Mouse (Mus musculus): ENCODE results near the gene Stard3. TPM values are rescaled to one million over a fixed set of nuclear protein-coding genes. Genes with fewer than 3 reads are reported as not detected.

The Stard3 gene
- polyA plus RNA-seq (2014; fragmentation: Nextera tagmentation; extraction: Ambion mirVana): 39.7 and 41.5 TPM in 2 replicates

GRCm38 (mm10) chr11:98358161-98359083 lies at the start of gene Stard3:
TSS of gene Stard3 (plus strand) at chr11:98358368.
- peak within 1 kb of the TSS; percentile 77 for H3K4me3 ChIP-seq (ENCODE audit: low read depth, low read length)
- WGBS: 1% methylated on average over 58 of the region's 60 CpGs
- H3K27ac ChIP-seq (ENCODE audit: low read depth, low read length): peak within 1 kb of the TSS; percentile 71
- peaks cover 6% of the 10 kb centered on the region; the same call in 1 of the 2 replicates for H3K27me3 ChIP-seq (ENCODE audit: control insufficient read depth, insufficient read depth, low read length)
- H3K9ac ChIP-seq (ENCODE audit: low read length): peak within 1 kb of the TSS; percentile 81
- peaks cover 33% of the 10 kb centered on the region for H3K4me1 ChIP-seq (ENCODE audit: control insufficient read depth, insufficient read depth, low read length)
- DNase-seq (ENCODE audit: low spot score, missing footprints) (peak; percentile 99), ATAC-seq (ENCODE audit: low FRiP score) (peak; percentile 88)
- no peaks in the 10 kb centered on the region for H3K36me3 ChIP-seq (ENCODE audit: control insufficient read depth, insufficient read depth, low read length)
- H3K4me2 ChIP-seq: peak within 1 kb of the TSS; percentile 85
- H3K9me3 ChIP-seq (ENCODE audit: control insufficient read depth, low read length): no peaks in the 10 kb centered on the region

DNA sequence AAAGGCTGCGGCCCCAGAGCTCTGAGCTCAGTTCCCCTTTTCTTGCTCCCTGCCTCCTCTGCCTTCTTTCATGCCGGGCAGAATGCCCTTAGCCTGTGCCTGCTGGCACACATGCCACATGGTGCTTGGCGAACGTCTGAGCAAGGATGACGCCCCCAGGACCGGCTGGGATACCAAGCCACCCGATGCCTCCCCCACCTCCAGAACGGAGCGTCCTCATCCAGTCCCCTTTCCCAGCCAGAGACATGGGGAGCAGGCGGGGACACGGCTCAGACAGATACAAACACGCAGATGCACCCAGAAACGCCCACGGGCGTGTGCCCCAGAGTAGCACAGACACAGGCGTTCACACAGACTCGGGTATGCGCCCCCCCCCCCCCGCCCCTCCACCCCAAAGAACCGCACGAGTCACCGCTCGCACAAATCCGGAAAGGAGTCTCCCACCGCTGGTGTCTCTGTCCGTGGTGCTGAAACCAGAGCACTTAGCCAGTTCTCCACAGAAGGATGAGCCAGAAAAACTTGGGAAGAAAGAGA lies 44.3 kb upstream of the Stard3 start:
- no peaks in the 10 kb centered on the region for H3K9me3 ChIP-seq (ENCODE audit: control insufficient read depth, low read length)
- 1% methylated on average over 26 of the region's 26 CpGs for WGBS
- H3K27ac ChIP-seq (ENCODE audit: low read depth, low read length): no peak overlapping the region
- H3K4me2 ChIP-seq: no peak overlapping the region
- ATAC-seq (ENCODE audit: low FRiP score): no peak
- peaks cover 51% of the 10 kb centered on the region for H3K27me3 ChIP-seq (ENCODE audit: control insufficient read depth, insufficient read depth, low read length)
- peak; percentile 92 for DNase-seq (ENCODE audit: low spot score, missing footprints)
- no peaks in the 10 kb centered on the region for H3K36me3 ChIP-seq (ENCODE audit: control insufficient read depth, insufficient read depth, low read length)
- H3K9ac ChIP-seq (ENCODE audit: low read length): no peak overlapping the region
- no peak overlapping the region for H3K4me3 ChIP-seq (ENCODE audit: low read depth, low read length)
- peaks cover 2% of the 10 kb centered on the region; the same call in 1 of the 2 replicates for H3K4me1 ChIP-seq (ENCODE audit: control insufficient read depth, insufficient read depth, low read length)

DNA sequence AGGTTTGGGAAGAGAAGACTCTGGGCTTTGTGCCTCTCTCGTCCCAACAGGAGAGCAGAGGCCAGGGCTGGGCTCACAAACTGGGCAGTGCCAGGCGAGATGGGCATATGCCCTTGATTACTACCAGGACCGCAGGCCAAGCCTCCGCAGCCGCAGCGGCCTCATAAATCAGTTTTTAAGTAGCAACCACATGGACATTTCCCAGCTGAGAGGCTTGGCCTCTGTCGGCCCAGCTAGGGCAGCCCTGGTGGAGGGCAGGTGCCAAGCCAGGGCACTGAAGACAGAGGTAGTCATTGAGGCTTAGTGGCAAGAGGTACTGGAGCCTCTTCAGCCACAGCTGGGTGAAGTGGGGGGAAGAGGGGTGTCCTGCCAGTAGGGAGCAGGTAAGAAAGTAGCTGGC lies 40.7 kb upstream of the Stard3 start:
- H3K4me3 ChIP-seq (ENCODE audit: low read depth, low read length): no peak overlapping the region
- H3K4me2 ChIP-seq: no peak overlapping the region
- peaks cover 2% of the 10 kb centered on the region; the same call in 1 of the 2 replicates for H3K4me1 ChIP-seq (ENCODE audit: control insufficient read depth, insufficient read depth, low read length)
- H3K9ac ChIP-seq (ENCODE audit: low read length): no peak overlapping the region
- peaks cover 86% of the 10 kb centered on the region for H3K27me3 ChIP-seq (ENCODE audit: control insufficient read depth, insufficient read depth, low read length)
- no peak overlapping the region for H3K27ac ChIP-seq (ENCODE audit: low read depth, low read length)
- ATAC-seq (ENCODE audit: low FRiP score) (no peak), DNase-seq (ENCODE audit: low spot score, missing footprints) (peak; percentile 76)
- 2% methylated on average over 7 of the region's 7 CpGs for WGBS
- no peaks in the 10 kb centered on the region for H3K36me3 ChIP-seq (ENCODE audit: control insufficient read depth, insufficient read depth, low read length)
- no peaks in the 10 kb centered on the region for H3K9me3 ChIP-seq (ENCODE audit: control insufficient read depth, low read length)

DNA sequence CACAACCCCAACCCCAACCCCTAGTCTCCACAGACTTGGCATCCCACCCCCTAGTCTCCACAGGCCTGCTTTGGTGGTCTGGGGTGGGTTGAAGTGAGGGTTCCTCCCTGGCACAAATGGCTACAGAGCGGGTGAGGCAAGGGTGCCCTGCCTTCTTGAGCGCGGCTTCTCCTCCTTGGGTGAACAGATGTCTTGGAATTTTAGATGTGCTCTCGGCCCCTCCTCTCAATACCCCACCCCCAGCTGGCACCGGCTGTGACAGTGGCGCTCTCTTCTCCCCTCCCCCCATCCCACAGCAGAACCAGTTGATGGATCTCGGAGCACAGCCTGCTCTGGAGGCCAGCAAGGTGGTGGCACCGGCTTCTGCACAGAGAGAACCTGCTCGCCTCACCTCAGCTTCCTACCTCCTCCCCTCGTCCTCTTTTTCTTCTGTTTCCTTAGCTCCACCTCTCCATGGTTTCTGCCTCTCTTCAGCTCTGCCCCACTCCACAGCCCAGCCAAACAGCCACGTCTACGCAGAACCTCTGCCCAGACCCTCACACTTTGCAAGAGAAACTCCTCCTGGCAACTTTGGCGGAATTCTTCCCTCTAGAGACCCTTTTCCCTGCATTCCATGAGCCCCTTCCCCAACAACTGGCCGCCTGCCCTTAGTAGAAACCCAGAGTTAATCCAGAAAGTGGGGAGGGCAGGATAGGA lies 39.6 kb upstream of the Stard3 start:
- peak; percentile 85 for DNase-seq (ENCODE audit: low spot score, missing footprints)
- Histone ChIP-seq H3K36me3 (ENCODE audit: control insufficient read depth, insufficient read depth, low read length) (no peaks in the 10 kb centered on the region), H3K27me3 (ENCODE audit: control insufficient read depth, insufficient read depth, low read length) (peaks cover 91% of the 10 kb centered on the region), H3K4me2 (no peak overlapping the region), H3K9me3 (ENCODE audit: control insufficient read depth, low read length) (no peaks in the 10 kb centered on the region), H3K4me3 (ENCODE audit: low read depth, low read length) (no peak overlapping the region), H3K27ac (ENCODE audit: low read depth, low read length) (no peak overlapping the region), H3K4me1 (ENCODE audit: control insufficient read depth, insufficient read depth, low read length) (peaks cover 2% of the 10 kb centered on the region; the same call in 1 of the 2 replicates), H3K9ac (ENCODE audit: low read length) (no peak overlapping the region)
- 2% methylated on average over 14 of the region's 14 CpGs for WGBS
- no peak for ATAC-seq (ENCODE audit: low FRiP score)

DNA sequence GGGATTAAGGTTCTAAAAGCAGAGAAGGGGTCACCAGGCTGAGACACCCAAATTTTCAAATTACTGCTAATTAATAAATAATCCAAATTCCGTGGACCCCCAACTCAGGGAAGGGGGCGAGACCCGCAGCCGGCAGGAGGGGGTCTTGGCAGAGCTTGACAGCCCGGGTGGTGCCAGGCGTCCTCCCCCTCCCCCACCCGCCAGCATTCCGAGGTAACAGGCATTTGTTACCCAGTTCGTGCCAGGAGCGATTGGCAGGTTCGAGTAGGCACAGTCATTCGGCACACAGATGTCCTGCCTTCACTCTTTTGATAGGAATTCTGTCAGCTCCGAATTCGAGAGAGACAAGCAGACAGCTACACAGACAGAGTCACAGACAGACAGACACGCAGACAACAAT lies 39.0 kb upstream of the Stard3 start:
- H3K36me3 ChIP-seq (ENCODE audit: control insufficient read depth, insufficient read depth, low read length): no peaks in the 10 kb centered on the region
- H3K9me3 ChIP-seq (ENCODE audit: control insufficient read depth, low read length): no peaks in the 10 kb centered on the region
- peaks cover 91% of the 10 kb centered on the region for H3K27me3 ChIP-seq (ENCODE audit: control insufficient read depth, insufficient read depth, low read length)
- 3% methylated on average over 15 of the region's 15 CpGs for WGBS
- no peak overlapping the region for H3K9ac ChIP-seq (ENCODE audit: low read length)
- no peak overlapping the region for H3K4me3 ChIP-seq (ENCODE audit: low read depth, low read length)
- DNase-seq (ENCODE audit: low spot score, missing footprints) (no peak), ATAC-seq (ENCODE audit: low FRiP score) (no peak)
- H3K4me1 ChIP-seq (ENCODE audit: control insufficient read depth, insufficient read depth, low read length): no peaks in the 10 kb centered on the region
- no peak overlapping the region for H3K4me2 ChIP-seq
- H3K27ac ChIP-seq (ENCODE audit: low read depth, low read length): no peak overlapping the region

DNA sequence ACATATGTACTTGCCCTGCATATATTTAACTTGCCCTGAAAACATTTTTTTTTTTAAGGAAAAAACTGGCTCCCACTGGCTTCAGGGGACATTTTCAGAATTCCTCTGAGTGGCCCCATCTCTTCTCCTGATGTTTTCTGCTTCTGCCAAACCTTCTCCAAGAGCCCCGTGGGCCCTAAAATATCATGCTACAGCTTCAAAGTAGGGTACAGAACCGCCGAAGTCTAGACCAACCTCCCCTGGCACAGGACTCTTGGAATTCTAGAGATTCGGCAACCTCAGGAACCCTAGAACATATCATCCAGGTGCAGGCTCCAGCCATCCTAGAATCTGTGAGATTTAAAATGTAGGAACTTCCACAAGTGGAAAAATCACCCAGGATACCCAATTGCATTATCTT lies 38.6 kb upstream of the Stard3 start:
- Histone ChIP-seq H3K4me1 (ENCODE audit: control insufficient read depth, insufficient read depth, low read length) (no peaks in the 10 kb centered on the region), H3K36me3 (ENCODE audit: control insufficient read depth, insufficient read depth, low read length) (no peaks in the 10 kb centered on the region), H3K27ac (ENCODE audit: low read depth, low read length) (no peak overlapping the region), H3K27me3 (ENCODE audit: control insufficient read depth, insufficient read depth, low read length) (peaks cover 91% of the 10 kb centered on the region), H3K4me3 (ENCODE audit: low read depth, low read length) (no peak overlapping the region), H3K9me3 (ENCODE audit: control insufficient read depth, low read length) (no peaks in the 10 kb centered on the region), H3K4me2 (no peak overlapping the region), H3K9ac (ENCODE audit: low read length) (no peak overlapping the region)
- ATAC-seq (ENCODE audit: low FRiP score): no peak
- 15% methylated on average over 4 of the region's 4 CpGs for WGBS
- peak; percentile 87 for DNase-seq (ENCODE audit: low spot score, missing footprints)

GRCm38 (mm10) chr11:98319944-98320343 lies 38.2 kb upstream of the Stard3 start:
- peak; percentile 87 for DNase-seq (ENCODE audit: low spot score, missing footprints)
- Histone ChIP-seq H3K9ac (ENCODE audit: low read length) (no peak overlapping the region), H3K9me3 (ENCODE audit: control insufficient read depth, low read length) (no peaks in the 10 kb centered on the region), H3K36me3 (ENCODE audit: control insufficient read depth, insufficient read depth, low read length) (no peaks in the 10 kb centered on the region), H3K4me3 (ENCODE audit: low read depth, low read length) (no peak overlapping the region), H3K4me2 (no peak overlapping the region), H3K27ac (ENCODE audit: low read depth, low read length) (no peak overlapping the region), H3K27me3 (ENCODE audit: control insufficient read depth, insufficient read depth, low read length) (peaks cover 95% of the 10 kb centered on the region), H3K4me1 (ENCODE audit: control insufficient read depth, insufficient read depth, low read length) (no peaks in the 10 kb centered on the region)
- WGBS: 2% methylated on average over 2 of the region's 2 CpGs
- ATAC-seq (ENCODE audit: low FRiP score): no peak

DNA sequence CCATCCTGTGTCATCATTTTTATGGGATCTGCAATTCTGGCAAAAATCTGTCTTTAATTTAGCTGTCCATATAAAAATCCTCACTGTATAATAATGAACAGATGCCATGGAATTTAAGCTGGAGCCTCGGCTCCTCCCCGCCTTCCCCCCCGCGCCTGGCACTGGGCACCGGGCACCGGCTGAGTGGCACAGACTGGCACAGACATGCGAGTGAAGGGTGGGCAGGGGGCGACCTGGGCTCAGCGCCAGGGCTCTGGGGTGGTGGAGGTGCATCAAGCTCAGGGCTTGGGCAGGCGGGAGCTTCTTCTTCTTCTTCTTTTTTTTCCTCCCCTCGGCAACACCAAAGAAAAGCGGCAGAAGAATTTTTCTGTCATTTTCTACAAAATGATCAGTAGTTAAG lies 37.8 kb upstream of the Stard3 start:
- Histone ChIP-seq H3K9ac (ENCODE audit: low read length) (no peak overlapping the region), H3K27me3 (ENCODE audit: control insufficient read depth, insufficient read depth, low read length) (peaks cover 98% of the 10 kb centered on the region), H3K9me3 (ENCODE audit: control insufficient read depth, low read length) (no peaks in the 10 kb centered on the region), H3K4me3 (ENCODE audit: low read depth, low read length) (no peak overlapping the region), H3K4me2 (no peak overlapping the region), H3K36me3 (ENCODE audit: control insufficient read depth, insufficient read depth, low read length) (no peaks in the 10 kb centered on the region), H3K27ac (ENCODE audit: low read depth, low read length) (no peak overlapping the region), H3K4me1 (ENCODE audit: control insufficient read depth, insufficient read depth, low read length) (no peaks in the 10 kb centered on the region)
- ATAC-seq (ENCODE audit: low FRiP score) (no peak), DNase-seq (ENCODE audit: low spot score, missing footprints) (peak; percentile 85)
- 7% methylated on average over 12 of the region's 12 CpGs for WGBS

Measured in midbrain, embryonic 11.5 days (tissue).